In the genomic region with DNA sequence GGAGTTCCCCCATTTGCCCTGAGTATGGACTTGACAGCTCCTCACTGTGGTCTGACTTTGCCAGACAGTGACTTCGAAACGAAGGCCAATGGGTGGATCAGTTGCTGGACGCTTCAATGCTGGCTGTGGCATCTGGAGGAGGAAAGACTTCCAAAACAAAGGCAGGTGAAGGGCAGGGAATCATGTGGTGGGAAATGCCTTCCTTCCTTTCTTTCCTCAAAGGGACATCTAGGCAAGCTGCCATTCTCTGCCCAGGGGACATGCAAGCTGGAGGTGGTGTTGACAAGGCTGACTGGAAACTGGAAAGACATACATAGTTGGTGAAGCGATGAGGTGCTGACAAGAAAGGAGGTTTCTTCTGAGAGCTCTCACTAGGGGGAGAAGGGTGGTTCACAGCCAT, we compare ENCODE assay signal across 21 mouse cellular contexts.
DNase-seq lines count a peak whose midpoint lies in the region; ATAC-seq and TF ChIP-seq lines count a peak whose summit lies in the region.
"Had no signal": no experiment of that assay in that cellular context is flagged by ENCODE, and none has a peak within 500 bp of the region (broad histone marks: within the 10 kb centered on the region; RNA-seq: fewer than 3 reads in every experiment).

No protein-coding gene starts in this region.

- H3K36me3 ChIP-seq in stomach, embryonic 15.5 days, result no peaks in the 10 kb centered on the region
- H3K36me3 ChIP-seq in stomach, postnatal 0 days (ENCODE audit: control insufficient read depth, insufficient read depth, low read length), result no peaks in the 10 kb centered on the region
- no peaks in the 10 kb centered on the region for H3K36me3 ChIP-seq in heart, embryonic 16.5 days (ENCODE audit: control insufficient read depth, insufficient read depth)
- H3K36me3 ChIP-seq: embryonic facial prominence, embryonic 12.5 days; forebrain, embryonic 15.5 days; G1E; hindbrain, embryonic 13.5 days; limb, embryonic 15.5 days; liver, embryonic 15.5 days; midbrain, embryonic 13.5 days; neural tube, embryonic 13.5 days had no signal

- ATAC-seq in stomach, embryonic 15.5 days (ENCODE audit: insufficient read depth, low FRiP score, low read depth), result 0 out of 2 replicates have a peak, but pooled peaks have one; percentile 19
- ATAC-seq in stomach, postnatal 0 days (ENCODE audit: low FRiP score, low TSS enrichment), result no peak
- ATAC-seq in heart, embryonic 16.5 days (replicated peaks; ENCODE audit: extremely low read depth, insufficient read depth, low FRiP score), result peak; percentile 34; the same call in 1 of the 2 replicates
- ATAC-seq: forebrain, embryonic 15.5 days; midbrain, embryonic 13.5 days had no signal

- H3K4me3 ChIP-seq in stomach, embryonic 15.5 days (replicated peaks), result no peak overlapping the region
- no peak overlapping the region for H3K4me3 ChIP-seq in stomach, postnatal 0 days (ENCODE audit: low read depth, low read length)
- H3K4me3 ChIP-seq in heart, embryonic 16.5 days (ENCODE audit: low read length), result no peak overlapping the region
- H3K4me3 ChIP-seq: embryonic facial prominence, embryonic 12.5 days; forebrain, embryonic 15.5 days; hindbrain, embryonic 13.5 days; layer of hippocampus, adult 2 months; limb, embryonic 15.5 days; liver, embryonic 15.5 days; midbrain, embryonic 13.5 days; neural tube, embryonic 13.5 days had no signal

- H3K9me3 ChIP-seq in stomach, embryonic 15.5 days, result no peaks in the 10 kb centered on the region
- no peaks in the 10 kb centered on the region for H3K9me3 ChIP-seq in stomach, postnatal 0 days (ENCODE audit: control insufficient read depth, low read length)
- 0 out of 2 replicates have a peak, but pooled peaks cover 3% of the 10 kb centered on the region for H3K9me3 ChIP-seq in heart, embryonic 16.5 days (replicated peaks; ENCODE audit: control insufficient read depth, low read length)
- H3K9me3 ChIP-seq: embryonic facial prominence, embryonic 12.5 days; forebrain, embryonic 15.5 days; hindbrain, embryonic 13.5 days; limb, embryonic 15.5 days; liver, embryonic 15.5 days; midbrain, embryonic 13.5 days; neural tube, embryonic 13.5 days had no signal

- no peak overlapping the region for H3K27ac ChIP-seq in stomach, embryonic 15.5 days
- H3K27ac ChIP-seq in stomach, postnatal 0 days (replicated peaks), result no peak overlapping the region
- peak overlapping the region; percentile 66; the same call in 1 of the 2 replicates for H3K27ac ChIP-seq in heart, embryonic 16.5 days (ENCODE audit: low read length)
- H3K27ac ChIP-seq: embryonic facial prominence, embryonic 12.5 days; forebrain, embryonic 15.5 days; hindbrain, embryonic 13.5 days; layer of hippocampus, adult 2 months; limb, embryonic 15.5 days; liver, embryonic 15.5 days; midbrain, embryonic 13.5 days; neural tube, embryonic 13.5 days had no signal

- TF ChIP-seq CTCF in stomach, postnatal 0 days (IDR thresholded peaks at IDR 0.05; ENCODE audit: low read depth), result no peak

- H3K27me3 ChIP-seq in stomach, embryonic 15.5 days (replicated peaks), result no peaks in the 10 kb centered on the region
- H3K27me3 ChIP-seq in stomach, postnatal 0 days (ENCODE audit: control insufficient read depth, insufficient read depth, low read length), result no peaks in the 10 kb centered on the region
- no peaks in the 10 kb centered on the region for H3K27me3 ChIP-seq in heart, embryonic 16.5 days (ENCODE audit: control insufficient read depth, insufficient read depth, low read length)
- H3K27me3 ChIP-seq: embryonic facial prominence, embryonic 12.5 days; forebrain, embryonic 15.5 days; hindbrain, embryonic 13.5 days; limb, embryonic 15.5 days; liver, embryonic 15.5 days; midbrain, embryonic 13.5 days; neural tube, embryonic 13.5 days had no signal

- 0 out of 2 replicates have a peak, but pooled peaks cover 4% of the 10 kb centered on the region for H3K4me1 ChIP-seq in stomach, embryonic 15.5 days
- H3K4me1 ChIP-seq in stomach, postnatal 0 days (replicated peaks; ENCODE audit: control insufficient read depth, insufficient read depth), result peaks cover 5% of the 10 kb centered on the region; the same call in 1 of the 2 replicates
- peaks cover 27% of the 10 kb centered on the region for H3K4me1 ChIP-seq in heart, embryonic 16.5 days (ENCODE audit: control insufficient read depth, insufficient read depth, low read length)

- H3K9ac ChIP-seq in stomach, embryonic 15.5 days, result no peak overlapping the region
- no peak overlapping the region for H3K9ac ChIP-seq in stomach, postnatal 0 days (ENCODE audit: low read length)
- H3K9ac ChIP-seq in heart, embryonic 16.5 days (ENCODE audit: low read length), result no peak overlapping the region
- H3K9ac ChIP-seq: embryonic facial prominence, embryonic 12.5 days; forebrain, embryonic 15.5 days; hindbrain, embryonic 13.5 days; limb, embryonic 15.5 days; liver, embryonic 15.5 days; midbrain, embryonic 13.5 days; neural tube, embryonic 13.5 days had no signal

- no peak overlapping the region for H3K4me2 ChIP-seq in stomach, embryonic 15.5 days
- no peak overlapping the region for H3K4me2 ChIP-seq in stomach, postnatal 0 days (replicated peaks; ENCODE audit: low read depth)
- H3K4me2 ChIP-seq in heart, embryonic 16.5 days (ENCODE audit: low read depth, low read length), result no peak overlapping the region
- H3K4me2 ChIP-seq: embryonic facial prominence, embryonic 12.5 days; forebrain, embryonic 15.5 days; hindbrain, embryonic 13.5 days; limb, embryonic 15.5 days; liver, embryonic 15.5 days; midbrain, embryonic 13.5 days; neural tube, embryonic 13.5 days had no signal

- DNase-seq in stomach, postnatal 0 days (ENCODE audit: low spot score), result no peak
- peak; percentile 48 for DNase-seq in heart, adult 8-10 months (ENCODE audit: low spot score)
- DNase-seq in frontal cortex, postnatal 10 days (ENCODE audit: low spot score in 2 of 2), result no peak
- no peak for DNase-seq in urinary bladder, adult 18-20 months (ENCODE audit: low spot score in 2 of 2)
- DNase-seq in testis, postnatal 10 days (ENCODE audit: low spot score), result no peak
- DNase-seq: cerebellum, adult 9-10 months; kidney, adult 8-10 months; kidney, postnatal 14 days; lung, postnatal 14 days; right cerebral cortex, postnatal 14 days had no signal

- no peak for TF ChIP-seq EP300 in stomach, postnatal 0 days (optimal IDR thresholded peaks at IDR 0.05)

- 82% methylated on average over 4 of the region's 4 CpGs for WGBS in stomach, embryonic 15.5 days
- WGBS in stomach, postnatal 0 days, result 85% methylated on average over 4 of the region's 4 CpGs
- 39% methylated on average over 4 of the region's 4 CpGs for WGBS in heart, embryonic 16.5 days
